Mouse (Mus musculus) intestine, embryonic 14.5 days (tissue): ENCODE measurements around the gene Vac14. TPM values are rescaled to one million over a fixed set of nuclear protein-coding genes. Genes with fewer than 3 reads are reported as not detected.

Experiments used
- ATAC-seq: fragments of 200-750 bp; cut with Nextera tagmentation; replicated peaks from 2 replicates; pipeline ENCODE4 v1.8.0; 2017; ENCODE audit warnings: low read depth, moderate number of reproducible peaks, moderate TSS enrichment, moderate library complexity; ENCODE audit not compliant: low FRiP score, low TSS enrichment
- DNase-seq: peaks from one replicate; pipeline ENCODE4 v3.0.0-alpha.2; 2018; ENCODE audit warnings: low spot score
- H3K27ac ChIP-seq: fragments of 300-500 bp; sonication (generic); 2 replicates; pipeline ENCODE4 v1.5.1; 2014; ENCODE audit warnings: low read depth, mild to moderate bottlenecking, control low read depth
- H3K27me3 ChIP-seq: fragments of 300-500 bp; sonication (generic); replicated peaks from 2 replicates; pipeline ENCODE4 v1.6.1; 2014; ENCODE audit warnings: low read length, control low read depth; ENCODE audit not compliant: control insufficient read depth, insufficient read depth
- H3K36me3 ChIP-seq: fragments of 300-500 bp; sonication (generic); 2 replicates; pipeline ENCODE4 v1.6.1; 2014; ENCODE audit warnings: low read length, control low read depth; ENCODE audit not compliant: control insufficient read depth, insufficient read depth
- H3K4me1 ChIP-seq: fragments of 300-500 bp; sonication (generic); replicated peaks from 2 replicates; pipeline ENCODE4 v1.6.1; 2014; ENCODE audit warnings: low read length, control low read depth, mixed read lengths; ENCODE audit not compliant: control insufficient read depth, insufficient read depth
- H3K4me2 ChIP-seq: fragments of 300-500 bp; sonication (generic); 2 replicates; pipeline ENCODE4 v1.6.1; 2014; ENCODE audit warnings: low read length
- H3K4me3 ChIP-seq: fragments of 300-500 bp; sonication (generic); 2 replicates; pipeline ENCODE4 v1.5.1; 2014; ENCODE audit warnings: low read depth, low read length, control low read depth, mixed read lengths
- H3K9ac ChIP-seq: fragments of 300-500 bp; sonication (generic); 2 replicates; pipeline ENCODE4 v1.6.1; 2014; ENCODE audit warnings: mild to moderate bottlenecking, low read length
- H3K9me3 ChIP-seq: fragments of 300-500 bp; sonication (generic); 2 replicates; pipeline ENCODE4 v1.6.1; 2016; ENCODE audit warnings: low read length, control low read depth; ENCODE audit not compliant: control insufficient read depth
- WGBS: fragments of 180-500 bp; shearing (Covaris S2); extraction: QIAGEN DNeasy Blood & Tissue Kit; methylation state at CpG from one replicate; pipeline ENCODE4 v1.1.7; 2014; 5-methylcytosine and 5-hydroxymethylcytosine counted together
- polyA plus RNA-seq: library from polyadenylated mRNA; unstranded; fragments of >200 nt; fragmentation: Nextera tagmentation; extraction: Ambion mirVana; gene quantifications from 2 replicates; pipeline ENCODE4 v1.2.1, GENCODE M21; 2014

Gene Vac14
- polyA plus RNA-seq, 1 experiment from 2014 or later = 27.2 TPM

DNA sequence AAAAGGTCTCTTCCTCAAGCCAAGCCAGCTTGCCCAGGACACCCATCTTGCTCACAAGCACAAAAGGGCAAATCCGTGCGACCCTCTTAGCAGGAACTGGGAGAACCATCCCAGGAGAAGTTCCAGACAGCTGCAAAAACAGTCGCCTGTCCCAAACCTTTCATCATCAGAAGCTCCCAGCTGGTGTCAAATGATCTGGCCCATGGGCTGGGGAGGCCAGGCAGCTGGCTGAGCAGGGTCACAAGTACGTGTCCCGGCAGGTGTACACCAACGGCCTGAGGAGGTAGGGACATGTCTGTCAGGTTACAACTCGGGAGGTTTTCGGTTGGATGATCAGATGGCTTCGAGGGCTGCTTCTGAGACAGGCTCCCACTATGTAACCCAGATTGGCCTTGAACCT, 128.3 kb downstream of the Vac14 start:
- Histone ChIP-seq H3K36me3 (no peaks in the 10 kb centered on the region), H3K27ac (no peak overlapping the region), H3K27me3 (no peaks in the 10 kb centered on the region), H3K4me2 (no peak overlapping the region), H3K4me1 (no peaks in the 10 kb centered on the region), H3K9me3 (no peaks in the 10 kb centered on the region), H3K4me3 (no peak overlapping the region), H3K9ac (no peak overlapping the region)
- ATAC-seq = no peak
- DNase-seq = no peak
- WGBS = 69% methylated on average over 9 of the region's 9 CpGs

DNA sequence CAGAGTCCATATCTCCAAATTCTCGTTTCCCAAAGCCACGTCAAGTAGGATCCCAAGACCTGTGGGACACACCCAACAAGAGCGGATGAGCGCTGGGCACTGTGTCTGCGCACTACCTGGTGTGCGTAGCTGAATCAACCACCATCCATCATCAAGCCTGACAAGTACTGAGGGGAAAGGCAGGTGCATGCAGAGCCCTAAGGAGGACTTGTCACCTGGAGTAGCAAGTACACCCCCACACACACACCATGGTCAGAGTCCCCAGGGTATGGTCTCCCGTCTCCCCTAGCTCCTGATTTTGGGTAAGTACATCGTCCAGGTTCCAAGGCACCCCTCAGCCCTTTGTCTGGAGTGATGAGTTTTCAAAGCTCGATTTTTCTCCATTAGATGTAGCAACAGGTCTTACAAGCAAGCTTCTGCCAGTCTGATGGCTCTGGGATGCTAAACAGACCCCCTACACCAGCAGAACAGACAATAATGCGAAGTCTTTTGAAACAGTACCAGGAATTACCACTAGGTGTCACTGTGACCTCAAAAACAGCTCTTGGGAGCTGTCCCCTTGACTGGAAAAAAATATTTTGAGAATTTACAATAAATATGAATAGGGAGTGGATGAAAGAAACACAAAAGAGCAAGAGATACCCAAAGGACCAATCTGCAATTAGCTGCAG, 131.2 kb downstream of the Vac14 start:
- Histone ChIP-seq H3K9ac (no peak overlapping the region), H3K4me2 (no peak overlapping the region), H3K4me1 (no peaks in the 10 kb centered on the region; the same call in 1 of the 2 replicates), H3K9me3 (no peaks in the 10 kb centered on the region), H3K4me3 (no peak overlapping the region), H3K27ac (no peak overlapping the region), H3K27me3 (no peaks in the 10 kb centered on the region), H3K36me3 (no peaks in the 10 kb centered on the region)
- peak; percentile 71 for DNase-seq
- ATAC-seq = no peak; the same call in 1 of the 2 replicates
- WGBS = 55% methylated on average over 10 of the region's 10 CpGs

DNA sequence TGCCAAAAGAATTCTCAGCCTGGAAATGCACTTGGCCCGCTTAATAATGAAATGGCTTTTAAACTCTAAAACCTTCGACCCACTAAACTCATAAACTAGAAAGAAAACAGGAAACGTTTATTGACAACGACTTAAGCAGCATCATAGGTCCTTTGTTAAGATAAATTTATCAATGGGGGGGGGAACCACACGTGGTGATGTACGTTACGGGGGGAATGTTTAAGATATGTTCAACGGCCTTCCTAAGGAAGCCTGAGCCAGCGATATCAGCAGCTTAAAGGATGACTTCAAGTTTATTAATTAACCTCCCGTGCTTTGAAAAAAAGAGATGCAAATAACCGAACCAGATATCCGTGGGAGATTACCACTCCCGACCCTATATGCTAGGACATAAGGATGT, 131.9 kb downstream of the Vac14 start:
- Histone ChIP-seq H3K4me1 (no peaks in the 10 kb centered on the region; the same call in 1 of the 2 replicates), H3K9me3 (no peaks in the 10 kb centered on the region), H3K4me2 (no peak overlapping the region), H3K27ac (no peak overlapping the region), H3K27me3 (no peaks in the 10 kb centered on the region), H3K4me3 (no peak overlapping the region), H3K9ac (no peak overlapping the region), H3K36me3 (no peaks in the 10 kb centered on the region)
- DNase-seq (no peak), ATAC-seq (no peak)
- WGBS = 42% methylated on average over 13 of the region's 13 CpGs

DNA sequence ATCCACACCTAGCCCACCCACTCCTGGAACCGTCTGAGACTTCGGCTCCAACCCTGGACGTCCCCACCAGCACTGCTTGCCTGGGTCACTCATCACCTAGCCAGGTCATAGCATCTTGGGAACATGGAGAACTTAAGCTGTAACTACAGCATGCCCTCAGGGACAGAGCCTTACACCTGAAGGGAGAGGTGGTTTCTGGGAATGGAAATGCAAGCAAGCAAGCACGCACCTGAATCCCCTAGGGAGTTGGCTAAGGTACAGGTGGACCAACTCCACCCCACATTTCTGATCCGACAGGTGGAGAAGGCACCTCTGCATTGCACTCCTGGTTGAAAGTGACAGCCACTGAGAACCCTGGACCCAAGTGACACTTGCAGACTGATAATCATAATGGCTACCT, 133.1 kb downstream of the Vac14 start:
- H3K4me1 ChIP-seq = no peaks in the 10 kb centered on the region; the same call in 1 of the 2 replicates
- H3K27ac ChIP-seq = no peak overlapping the region
- no peaks in the 10 kb centered on the region for H3K9me3 ChIP-seq
- ATAC-seq = no peak
- 71% methylated on average over 5 of the region's 5 CpGs for WGBS
- no peak overlapping the region for H3K4me2 ChIP-seq
- no peak overlapping the region for H3K4me3 ChIP-seq
- no peaks in the 10 kb centered on the region for H3K36me3 ChIP-seq
- DNase-seq = no peak
- no peak overlapping the region for H3K9ac ChIP-seq
- H3K27me3 ChIP-seq = no peaks in the 10 kb centered on the region

DNA sequence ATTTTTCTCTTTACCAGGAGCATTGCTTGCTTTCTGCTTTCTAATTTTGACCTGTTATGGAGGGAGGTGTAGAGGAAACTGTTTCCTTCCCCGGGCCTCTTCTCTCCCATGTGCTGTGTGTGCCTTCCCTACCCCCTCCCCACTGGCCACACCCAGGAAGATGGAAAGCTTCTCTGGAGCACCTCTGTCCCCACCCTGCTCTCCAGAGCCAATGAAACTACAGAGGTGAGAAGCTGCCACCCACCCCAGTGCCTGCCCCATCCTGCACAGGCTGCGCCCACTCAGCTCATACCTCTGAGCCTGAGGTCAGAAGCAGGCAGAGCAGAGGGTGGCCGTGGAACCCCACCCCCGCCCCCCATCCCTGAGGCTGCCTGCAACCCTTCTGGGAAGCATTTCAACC, 136.3 kb downstream of the Vac14 start:
- Histone ChIP-seq H3K9ac (no peak overlapping the region), H3K4me1 (no peaks in the 10 kb centered on the region; the same call in 1 of the 2 replicates), H3K4me2 (no peak overlapping the region), H3K27ac (no peak overlapping the region), H3K36me3 (no peaks in the 10 kb centered on the region), H3K9me3 (no peaks in the 10 kb centered on the region), H3K4me3 (no peak overlapping the region), H3K27me3 (no peaks in the 10 kb centered on the region)
- no peak for DNase-seq
- ATAC-seq = peak; percentile 35; the same call in 1 of the 2 replicates
- WGBS = 42% methylated on average over 4 of the region's 4 CpGs

DNA sequence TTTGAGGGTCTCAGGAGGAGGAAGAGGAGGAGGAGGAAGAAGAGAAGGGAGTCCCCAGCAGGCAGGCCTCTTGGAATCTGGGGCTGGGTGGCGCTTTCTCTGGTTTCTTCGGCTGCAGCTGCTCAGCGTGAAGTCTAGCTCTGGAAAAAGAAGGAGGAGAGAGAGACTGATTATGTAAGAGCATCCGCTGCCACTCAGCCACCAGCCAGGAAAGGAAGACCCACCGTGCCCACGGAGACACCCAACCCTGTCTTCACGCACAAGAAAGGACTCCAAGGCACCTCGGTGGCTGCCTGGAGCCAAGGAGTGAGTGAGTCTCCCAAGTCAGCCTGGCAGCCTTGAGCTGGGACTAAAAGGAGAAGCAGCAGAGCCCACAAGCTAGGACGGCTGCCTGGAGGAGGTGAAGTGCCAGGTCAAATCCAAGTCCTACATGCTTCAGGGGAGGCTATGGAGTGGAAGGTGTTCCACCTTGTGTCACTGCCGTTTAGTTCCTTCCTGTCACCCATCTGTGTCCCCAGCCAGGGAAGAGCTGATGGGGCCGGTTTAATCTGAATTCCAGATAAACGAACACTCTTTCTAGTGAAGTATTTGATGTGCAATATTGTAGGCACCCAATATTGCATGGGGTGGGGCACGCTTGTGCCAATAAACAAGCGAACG, 137.3 kb downstream of the Vac14 start:
- Histone ChIP-seq H3K4me2 (no peak overlapping the region), H3K36me3 (no peaks in the 10 kb centered on the region), H3K27me3 (no peaks in the 10 kb centered on the region), H3K4me1 (no peaks in the 10 kb centered on the region; the same call in 1 of the 2 replicates), H3K9ac (no peak overlapping the region), H3K9me3 (no peaks in the 10 kb centered on the region), H3K27ac (no peak overlapping the region), H3K4me3 (no peak overlapping the region)
- 59% methylated on average over 15 of the region's 15 CpGs for WGBS
- ATAC-seq = no peak
- no peak for DNase-seq

DNA sequence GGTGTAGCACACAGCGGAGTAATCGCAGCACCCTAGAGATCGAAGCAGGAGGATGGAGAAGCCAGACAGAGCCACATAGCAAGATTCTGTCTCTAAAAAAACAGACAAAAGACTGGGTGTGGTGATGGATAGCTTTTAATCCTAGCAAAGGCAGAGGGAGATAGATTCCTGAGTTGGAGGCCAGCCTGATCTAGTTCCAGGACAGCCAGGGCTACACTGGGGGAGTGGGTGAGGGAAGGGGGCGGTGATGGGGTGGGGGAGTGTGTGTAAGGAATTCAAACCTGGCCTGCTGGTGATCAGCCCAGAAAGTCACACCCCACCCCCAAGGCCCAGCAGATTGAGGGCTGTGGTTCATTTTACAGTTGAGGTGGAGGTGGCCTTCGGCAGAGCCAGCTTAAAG, 137.8 kb downstream of the Vac14 start:
- no peaks in the 10 kb centered on the region for H3K9me3 ChIP-seq
- DNase-seq (no peak), ATAC-seq (no peak)
- no peak overlapping the region for H3K4me2 ChIP-seq
- no peaks in the 10 kb centered on the region for H3K27me3 ChIP-seq
- no peaks in the 10 kb centered on the region; the same call in none of the 2 replicates for H3K4me1 ChIP-seq
- no peak overlapping the region for H3K27ac ChIP-seq
- H3K36me3 ChIP-seq = no peaks in the 10 kb centered on the region
- no peak overlapping the region for H3K9ac ChIP-seq
- H3K4me3 ChIP-seq = no peak overlapping the region
- 70% methylated on average over 5 of the region's 5 CpGs for WGBS

DNA sequence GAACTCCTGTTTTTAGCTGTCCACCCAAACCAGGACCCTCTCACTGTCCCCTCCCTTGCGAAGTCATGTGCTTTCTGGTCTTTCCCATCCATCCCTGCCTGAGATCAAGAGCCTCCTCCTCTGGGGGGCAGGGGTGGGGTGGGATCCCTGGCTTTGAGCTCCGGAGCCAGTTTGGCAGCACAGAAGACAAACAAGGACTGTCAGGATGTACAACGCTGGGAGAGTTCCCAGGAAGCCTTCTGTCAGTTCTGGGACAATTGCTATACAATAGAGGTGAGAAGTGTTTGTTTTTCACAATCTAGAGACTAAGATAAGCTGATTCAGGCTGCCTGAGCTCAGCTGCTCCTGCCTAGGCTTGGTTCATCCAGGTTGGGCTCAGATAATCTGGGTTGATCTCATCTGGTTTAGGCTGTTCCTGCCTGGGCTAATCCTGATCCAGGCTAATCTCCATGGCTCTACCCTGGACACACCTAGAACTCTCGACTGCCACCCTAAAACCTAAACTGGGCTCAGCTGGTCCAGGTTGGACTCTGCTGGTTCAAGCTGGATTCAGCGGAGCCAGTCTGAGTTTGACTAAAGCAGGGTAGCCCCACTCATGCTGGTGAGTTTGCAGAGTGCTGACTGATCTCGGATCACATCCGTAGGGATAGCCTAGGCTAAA, 142.0 kb downstream of the Vac14 start:
- no peak for ATAC-seq

More for the DNA sequence above, 142.0 kb downstream of the Vac14 start:
- H3K27me3 ChIP-seq = no peaks in the 10 kb centered on the region
- no peaks in the 10 kb centered on the region; the same call in 1 of the 2 replicates for H3K4me1 ChIP-seq
- H3K9me3 ChIP-seq = no peaks in the 10 kb centered on the region
- 59% methylated on average over 7 of the region's 7 CpGs for WGBS
- no peak overlapping the region for H3K9ac ChIP-seq
- no peak overlapping the region for H3K4me3 ChIP-seq
- H3K36me3 ChIP-seq = no peaks in the 10 kb centered on the region
- DNase-seq = no peak
- H3K27ac ChIP-seq = no peak overlapping the region
- no peak overlapping the region for H3K4me2 ChIP-seq
